8 mouse cellular contexts compared by ENCODE assay signal in the genomic region with DNA sequence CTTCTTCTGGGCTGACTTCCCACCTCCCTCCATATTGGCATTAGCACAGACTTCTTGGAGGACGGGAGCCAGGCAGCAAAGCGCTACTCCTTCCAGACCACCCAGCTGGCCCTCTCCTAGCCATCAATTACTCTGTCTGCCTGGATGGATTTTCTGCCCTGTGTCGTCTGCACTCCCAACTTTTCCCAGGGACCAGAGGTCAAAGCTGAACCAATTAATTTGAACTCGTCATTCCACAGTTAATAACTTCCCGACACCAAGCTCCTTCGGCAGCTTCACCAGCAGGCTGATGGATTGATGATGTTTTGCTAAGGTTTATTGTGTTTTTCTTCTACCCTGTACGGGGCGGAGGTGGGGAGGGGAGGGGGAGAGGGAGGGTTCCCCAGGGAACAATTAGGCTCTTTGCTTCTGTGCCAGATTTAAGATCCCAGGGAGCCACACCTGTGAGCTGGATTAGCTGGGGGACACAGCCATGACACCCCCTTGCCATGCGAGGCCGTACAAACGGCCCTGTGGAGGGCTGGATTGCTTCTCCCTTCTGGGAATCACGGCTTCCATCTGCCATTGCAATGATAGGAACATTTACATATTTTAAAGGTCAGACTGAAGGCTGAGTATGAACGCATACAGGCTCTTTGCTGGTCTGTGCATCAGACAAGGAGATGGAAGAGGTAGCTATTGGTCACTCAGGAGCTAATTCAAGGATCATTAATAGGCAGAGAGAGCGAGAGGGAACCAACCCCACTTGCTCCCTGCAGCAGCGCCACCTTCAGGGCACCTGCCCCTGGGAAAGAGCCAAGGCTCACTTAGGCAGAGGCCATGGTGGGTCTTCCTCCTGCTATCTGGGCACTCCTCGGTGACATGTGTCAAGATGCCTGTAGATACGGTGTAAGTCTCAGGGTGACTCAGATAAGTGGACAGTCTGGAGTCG.
DNase-seq lines count a peak whose midpoint lies in the region; ATAC-seq and TF ChIP-seq lines count a peak whose summit lies in the region.

No protein-coding gene starts in this region.

- no peaks in the 10 kb centered on the region for H3K36me3 ChIP-seq in liver, embryonic 14.5 days (replicated peaks; ENCODE audit: control insufficient read depth, insufficient read depth, low read depth)
- no peaks in the 10 kb centered on the region for H3K36me3 ChIP-seq in liver, embryonic 12.5 days
- H3K36me3 ChIP-seq in embryonic facial prominence, embryonic 10.5 days (replicated peaks), result no peaks in the 10 kb centered on the region
- no peaks in the 10 kb centered on the region for H3K36me3 ChIP-seq in hindbrain, embryonic 16.5 days (ENCODE audit: control insufficient read depth, insufficient read depth, low read length)

- no peaks in the 10 kb centered on the region for H3K9me3 ChIP-seq in liver, embryonic 14.5 days (ENCODE audit: control insufficient read depth, low read length)
- H3K9me3 ChIP-seq in liver, embryonic 12.5 days (replicated peaks), result no peaks in the 10 kb centered on the region
- H3K9me3 ChIP-seq in embryonic facial prominence, embryonic 10.5 days, result no peaks in the 10 kb centered on the region
- H3K9me3 ChIP-seq in hindbrain, embryonic 16.5 days (ENCODE audit: control insufficient read depth, low read length), result no peaks in the 10 kb centered on the region; the same call in 1 of the 2 replicates

- H3K4me3 ChIP-seq in liver, embryonic 14.5 days (ENCODE audit: insufficient read depth in 1 of 2, low read depth in 2 of 2, low read length in 2 of 2), result no peak overlapping the region
- H3K4me3 ChIP-seq in liver, embryonic 12.5 days, result no peak overlapping the region
- H3K4me3 ChIP-seq in embryonic facial prominence, embryonic 10.5 days, result no peak overlapping the region
- H3K4me3 ChIP-seq in hindbrain, embryonic 16.5 days (ENCODE audit: low read length), result no peak overlapping the region

- H3K9ac ChIP-seq in liver, embryonic 14.5 days (replicated peaks), result no peak overlapping the region
- no peak overlapping the region for H3K9ac ChIP-seq in liver, embryonic 12.5 days
- no peak overlapping the region for H3K9ac ChIP-seq in hindbrain, embryonic 16.5 days (ENCODE audit: low read depth, low read length)

- no peak for TF ChIP-seq EP300 in liver, embryonic 14.5 days (IDR thresholded peaks at IDR 0.05; ENCODE audit: low read depth)

- DNase-seq in liver, embryonic 14.5 days (ENCODE audit: low read depth in 3 of 3, low spot score in 3 of 3), result no peak
- peak; percentile 54 for DNase-seq in embryonic facial prominence, embryonic 10.5 days (ENCODE audit: low spot score)
- DNase-seq in retina, embryonic 14.5 days (ENCODE audit: low spot score), result peak; percentile 68
- DNase-seq in ovary, postnatal 36 days (ENCODE audit: low spot score), result no peak
- DNase-seq in right cerebral cortex, adult 2 months (ENCODE audit: low spot score in 2 of 2), result no peak
- no peak for DNase-seq in liver

- 0 out of 2 replicates have a peak, but pooled peaks have one; percentile 4 for TF ChIP-seq CTCF in liver, embryonic 14.5 days (IDR thresholded peaks at IDR 0.05; ENCODE audit: low read depth)

- no peak overlapping the region for H3K27ac ChIP-seq in liver, embryonic 14.5 days
- no peak overlapping the region for H3K27ac ChIP-seq in liver, embryonic 12.5 days
- no peak overlapping the region for H3K27ac ChIP-seq in embryonic facial prominence, embryonic 10.5 days (replicated peaks)
- peak overlapping the region; percentile 10; the same call in 1 of the 2 replicates for H3K27ac ChIP-seq in hindbrain, embryonic 16.5 days (ENCODE audit: low read depth, low read length)

- no peaks in the 10 kb centered on the region for H3K4me1 ChIP-seq in liver, embryonic 14.5 days (replicated peaks; ENCODE audit: control insufficient read depth in 2 of 2, insufficient read depth in 2 of 2, low read length in 1 of 2)
- no peaks in the 10 kb centered on the region for H3K4me1 ChIP-seq in liver, embryonic 12.5 days
- H3K4me1 ChIP-seq in embryonic facial prominence, embryonic 10.5 days, result peaks cover 27% of the 10 kb centered on the region
- peaks cover 21% of the 10 kb centered on the region for H3K4me1 ChIP-seq in hindbrain, embryonic 16.5 days (ENCODE audit: control insufficient read depth, insufficient read depth, low read depth, low read length)

- no peak overlapping the region for H3K4me2 ChIP-seq in liver, embryonic 14.5 days (ENCODE audit: low read depth)
- H3K4me2 ChIP-seq in liver, embryonic 12.5 days, result no peak overlapping the region
- no peak overlapping the region for H3K4me2 ChIP-seq in hindbrain, embryonic 16.5 days (ENCODE audit: low read length)

- H3K27me3 ChIP-seq in liver, embryonic 14.5 days (ENCODE audit: control insufficient read depth, insufficient read depth, low read length), result no peaks in the 10 kb centered on the region
- no peaks in the 10 kb centered on the region for H3K27me3 ChIP-seq in liver, embryonic 12.5 days (replicated peaks)
- peaks cover 35% of the 10 kb centered on the region for H3K27me3 ChIP-seq in embryonic facial prominence, embryonic 10.5 days (replicated peaks; ENCODE audit: low read depth, poor library complexity, severe bottlenecking)
- H3K27me3 ChIP-seq in hindbrain, embryonic 16.5 days (replicated peaks; ENCODE audit: control insufficient read depth, insufficient read depth, low read length), result no peaks in the 10 kb centered on the region

- ATAC-seq in liver, embryonic 14.5 days (ENCODE audit: insufficient read depth), result no peak
- no peak for ATAC-seq in liver, embryonic 12.5 days
- ATAC-seq in hindbrain, embryonic 16.5 days, result peak; percentile 43; the same call in 1 of the 2 replicates

- 45% methylated on average over 18 of the region's 18 CpGs for WGBS in liver, embryonic 14.5 days (ENCODE audit: insufficient replicate concordance)
- WGBS in liver, embryonic 12.5 days (ENCODE audit: insufficient replicate concordance), result 50% methylated on average over 18 of the region's 18 CpGs
- 31% methylated on average over 18 of the region's 18 CpGs for WGBS in embryonic facial prominence, embryonic 10.5 days
- WGBS in hindbrain, embryonic 16.5 days, result 20% methylated on average over 18 of the region's 18 CpGs

Comparison
In these comparisons a context has a peak if more than half of its experiments do, and no peak if none do; other contexts are left out.
1. DNase-seq: peak in embryonic facial prominence, embryonic 10.5 days (single experiment) and retina, embryonic 14.5 days (single experiment); none in liver, embryonic 14.5 days (0 of 3), ovary, postnatal 36 days (single experiment), right cerebral cortex, adult 2 months (0 of 2) and liver (single experiment).